Mouse (Mus musculus) liver, embryonic 12.5 days (tissue): ENCODE measurements around the gene Dennd2a. TPM values are rescaled to one million over a fixed set of nuclear protein-coding genes. Genes with fewer than 3 reads are reported as not detected.

Experiments
- ATAC-seq: fragments of 200-750 bp; cut with Nextera tagmentation; 2 replicates; pipeline ENCODE4 v1.8.0; 2017; ENCODE audit warnings: moderate number of reproducible peaks, mild to moderate bottlenecking, moderate library complexity
- H3K27ac ChIP-seq: fragments of 300-500 bp; sonication (generic); 2 replicates; pipeline ENCODE4 v1.5.1; 2016; ENCODE audit warnings: mild to moderate bottlenecking
- H3K27me3 ChIP-seq: fragments of 300-500 bp; sonication (generic); replicated peaks from 2 replicates; pipeline ENCODE4 v1.6.1; 2016; ENCODE audit warnings: mild to moderate bottlenecking, moderate library complexity
- H3K36me3 ChIP-seq: fragments of 300-500 bp; sonication (generic); 2 replicates; pipeline ENCODE4 v1.6.1; 2016; ENCODE audit warnings: mild to moderate bottlenecking, moderate library complexity
- H3K4me1 ChIP-seq: fragments of 300-500 bp; sonication (generic); 2 replicates; pipeline ENCODE4 v1.6.1; 2016
- H3K4me2 ChIP-seq: fragments of 300-500 bp; sonication (generic); 2 replicates; pipeline ENCODE4 v1.6.1; 2016; ENCODE audit warnings: mild to moderate bottlenecking, moderate library complexity
- H3K4me3 ChIP-seq: fragments of 300-500 bp; sonication (generic); 2 replicates; pipeline ENCODE4 v1.5.1; 2016; ENCODE audit warnings: mild to moderate bottlenecking, moderate library complexity
- H3K9ac ChIP-seq: fragments of 300-500 bp; sonication (generic); 2 replicates; pipeline ENCODE4 v1.6.1; 2016; ENCODE audit warnings: mild to moderate bottlenecking, moderate library complexity
- H3K9me3 ChIP-seq: fragments of 300-500 bp; sonication (generic); replicated peaks from 2 replicates; pipeline ENCODE4 v1.6.1; 2016; ENCODE audit warnings: mild to moderate bottlenecking, moderate library complexity
- WGBS: fragments of 180-500 bp; shearing (Covaris S2); methylation state at CpG from one replicate; pipeline ENCODE4 v1.1.7; 2016; ENCODE audit not compliant: insufficient replicate concordance; 5-methylcytosine and 5-hydroxymethylcytosine counted together
- polyA plus RNA-seq: library from polyadenylated mRNA; unstranded; fragments of >200 nt; fragmentation: Nextera tagmentation; extraction: Ambion mirVana; gene quantifications from 2 replicates; pipeline ENCODE4 v1.2.1, GENCODE M21; 2016

Gene Dennd2a
- polyA plus RNA-seq, 1 experiment from 2014 or later: 5.0 TPM

DNA sequence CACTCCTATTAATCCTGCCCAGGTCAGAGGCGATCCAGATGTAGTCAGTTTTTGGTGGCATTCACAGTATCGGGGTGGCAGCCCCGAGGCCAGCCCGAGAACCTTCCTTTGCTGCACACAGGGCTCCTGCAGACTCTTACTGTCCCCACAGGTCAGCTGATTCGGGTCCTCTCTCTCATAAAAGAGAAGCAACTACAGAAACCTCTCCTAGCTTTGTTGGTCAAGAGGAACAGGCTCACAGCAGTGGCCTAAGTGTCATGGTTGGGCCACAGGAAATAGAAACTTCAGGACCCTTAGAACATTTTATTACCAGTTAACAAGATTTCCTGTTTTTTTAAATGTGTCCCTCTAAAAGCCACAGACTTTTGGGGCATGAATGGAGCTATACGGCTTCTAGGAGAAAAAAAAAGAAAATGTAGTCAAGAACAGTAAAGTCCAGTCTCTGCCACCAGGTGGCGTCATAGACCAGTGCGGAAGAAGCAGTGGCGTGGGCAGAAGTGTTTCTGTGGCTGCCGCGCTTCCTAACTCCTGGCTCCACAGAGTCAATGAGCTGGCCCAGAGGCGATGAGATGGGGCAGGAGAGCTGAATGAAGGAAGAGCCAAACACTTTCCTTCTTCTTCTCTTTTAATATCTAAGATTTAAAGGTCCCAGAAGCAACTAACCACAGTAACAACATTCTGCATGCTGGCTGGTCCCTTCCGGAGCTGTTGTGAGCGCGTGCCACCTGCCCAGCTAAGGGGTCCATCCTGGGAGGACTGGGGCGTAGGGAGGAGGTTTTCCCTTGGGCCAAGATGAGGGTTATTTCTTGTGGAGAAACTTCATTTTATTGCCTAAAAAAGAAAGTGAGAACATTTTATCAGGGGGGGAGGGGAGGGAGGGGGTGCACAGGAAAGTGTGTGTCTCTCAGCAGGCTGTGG, 94.8 kb downstream of the Dennd2a start:
- H3K36me3 ChIP-seq: no peaks in the 10 kb centered on the region; the same call in 1 of the 2 replicates
- peak overlapping the region; percentile 27 for H3K4me3 ChIP-seq
- no peak overlapping the region for H3K27ac ChIP-seq
- H3K9ac ChIP-seq: no peak overlapping the region
- H3K4me1 ChIP-seq: peaks cover 6% of the 10 kb centered on the region; the same call in 1 of the 2 replicates
- peak overlapping the region; percentile 58 for H3K4me2 ChIP-seq
- WGBS: 38% methylated on average over 16 of the region's 16 CpGs
- no peaks in the 10 kb centered on the region for H3K27me3 ChIP-seq
- H3K9me3 ChIP-seq: 0 out of 2 replicates have a peak, but pooled peaks cover 4% of the 10 kb centered on the region
- ATAC-seq: no peak

DNA sequence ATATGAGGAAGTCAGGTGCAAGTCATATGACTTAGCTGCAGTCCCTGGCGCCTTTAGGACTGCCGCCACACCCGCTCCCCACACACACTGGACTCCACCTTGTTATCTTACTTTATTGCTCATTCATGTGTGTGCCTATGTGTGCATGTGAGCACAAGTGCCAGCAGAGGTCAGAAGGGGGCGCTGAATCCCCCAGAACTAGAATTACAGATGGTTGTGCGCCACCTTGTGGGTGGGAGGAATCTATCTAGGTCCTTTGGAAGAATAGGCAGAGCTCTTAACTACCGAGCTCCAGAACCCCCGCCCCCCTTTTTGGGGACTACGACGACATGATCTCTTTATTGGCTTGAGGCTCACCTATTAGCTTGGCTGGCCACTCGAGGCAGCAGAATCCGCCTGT, 97.6 kb downstream of the Dennd2a start:
- 88% methylated on average over 11 of the region's 11 CpGs for WGBS
- Histone ChIP-seq H3K4me3 (no peak overlapping the region), H3K27ac (no peak overlapping the region), H3K27me3 (no peaks in the 10 kb centered on the region), H3K4me1 (peaks cover 6% of the 10 kb centered on the region; the same call in 1 of the 2 replicates), H3K4me2 (no peak overlapping the region), H3K9ac (no peak overlapping the region), H3K9me3 (0 out of 2 replicates have a peak, but pooled peaks cover 4% of the 10 kb centered on the region), H3K36me3 (no peaks in the 10 kb centered on the region; the same call in 1 of the 2 replicates)
- ATAC-seq: no peak

- H3K4me1 ChIP-seq: no peaks in the 10 kb centered on the region
- no peak overlapping the region for H3K4me2 ChIP-seq
- no peaks in the 10 kb centered on the region; the same call in 1 of the 2 replicates for H3K27me3 ChIP-seq
- no peaks in the 10 kb centered on the region for H3K36me3 ChIP-seq
- 0 out of 2 replicates have a peak, but pooled peaks cover 4% of the 10 kb centered on the region for H3K9me3 ChIP-seq
- H3K4me3 ChIP-seq: no peak overlapping the region
- H3K9ac ChIP-seq: no peak overlapping the region
- no peak for ATAC-seq
- H3K27ac ChIP-seq: no peak overlapping the region
- WGBS: 62% methylated on average over 8 of the region's 8 CpGs
Measured at GRCm38 (mm10) chr6:39455339-39456160, 102.1 kb downstream of the Dennd2a start.

- H3K9ac ChIP-seq: no peak overlapping the region
- H3K4me2 ChIP-seq: no peak overlapping the region
- WGBS: 51% methylated on average over 2 of the region's 2 CpGs
- H3K4me3 ChIP-seq: no peak overlapping the region
- H3K4me1 ChIP-seq: no peaks in the 10 kb centered on the region
- H3K27me3 ChIP-seq: peaks cover 6% of the 10 kb centered on the region; the same call in 1 of the 2 replicates
- no peak overlapping the region for H3K27ac ChIP-seq
- H3K9me3 ChIP-seq: no peaks in the 10 kb centered on the region
- no peak for ATAC-seq
- no peaks in the 10 kb centered on the region for H3K36me3 ChIP-seq
Measured at GRCm38 (mm10) chr6:39454616-39455015, 103.1 kb downstream of the Dennd2a start.

GRCm38 (mm10) chr6:39453564-39453963, 104.1 kb downstream of the Dennd2a start:
- WGBS: 62% methylated on average over 4 of the region's 4 CpGs
- ATAC-seq: no peak

GRCm38 (mm10) chr6:39451033-39451432, 106.6 kb downstream of the Dennd2a start:
- Histone ChIP-seq H3K9ac (no peak overlapping the region), H3K27ac (no peak overlapping the region), H3K4me2 (no peak overlapping the region), H3K36me3 (no peaks in the 10 kb centered on the region), H3K27me3 (peaks cover 11% of the 10 kb centered on the region; the same call in 1 of the 2 replicates), H3K4me1 (no peaks in the 10 kb centered on the region), H3K9me3 (peaks cover 3% of the 10 kb centered on the region; the same call in 1 of the 2 replicates), H3K4me3 (no peak overlapping the region)
- 70% methylated on average over 3 of the region's 3 CpGs for WGBS
- ATAC-seq: no peak

More at GRCm38 (mm10) chr6:39453564-39453963, 104.1 kb downstream of the Dennd2a start:
- H3K4me3 ChIP-seq: no peak overlapping the region
- H3K4me2 ChIP-seq: no peak overlapping the region
- no peak overlapping the region for H3K27ac ChIP-seq
- no peaks in the 10 kb centered on the region for H3K4me1 ChIP-seq
- H3K36me3 ChIP-seq: no peaks in the 10 kb centered on the region
- H3K9ac ChIP-seq: no peak overlapping the region
- no peaks in the 10 kb centered on the region for H3K9me3 ChIP-seq
- H3K27me3 ChIP-seq: peaks cover 11% of the 10 kb centered on the region; the same call in 1 of the 2 replicates

DNA sequence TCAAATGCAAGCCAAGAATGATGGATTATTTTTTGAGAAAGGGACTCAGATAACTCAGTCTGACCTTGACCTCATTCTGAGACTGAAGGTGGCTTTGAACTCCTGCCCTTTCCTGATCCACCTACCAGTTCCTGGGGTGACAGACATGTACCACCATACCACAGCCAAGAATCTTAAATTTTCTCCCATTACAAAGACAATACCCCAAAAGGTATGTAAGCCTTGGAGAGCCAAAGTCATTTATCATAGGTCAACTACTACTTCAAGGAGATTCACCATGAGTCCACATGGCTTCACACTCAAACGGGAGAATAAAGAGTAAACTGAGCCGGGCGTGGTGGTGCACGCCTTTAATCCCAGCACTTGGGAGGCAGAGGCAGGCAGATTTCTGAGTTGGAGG, 107.1 kb downstream of the Dennd2a start:
- peaks cover 11% of the 10 kb centered on the region; the same call in 1 of the 2 replicates for H3K27me3 ChIP-seq
- no peak overlapping the region for H3K4me3 ChIP-seq
- WGBS: 68% methylated on average over 4 of the region's 4 CpGs
- H3K4me1 ChIP-seq: no peaks in the 10 kb centered on the region
- H3K9ac ChIP-seq: no peak overlapping the region
- no peak overlapping the region for H3K27ac ChIP-seq
- H3K9me3 ChIP-seq: peaks cover 3% of the 10 kb centered on the region; the same call in 1 of the 2 replicates
- no peaks in the 10 kb centered on the region for H3K36me3 ChIP-seq
- ATAC-seq: no peak
- H3K4me2 ChIP-seq: no peak overlapping the region

DNA sequence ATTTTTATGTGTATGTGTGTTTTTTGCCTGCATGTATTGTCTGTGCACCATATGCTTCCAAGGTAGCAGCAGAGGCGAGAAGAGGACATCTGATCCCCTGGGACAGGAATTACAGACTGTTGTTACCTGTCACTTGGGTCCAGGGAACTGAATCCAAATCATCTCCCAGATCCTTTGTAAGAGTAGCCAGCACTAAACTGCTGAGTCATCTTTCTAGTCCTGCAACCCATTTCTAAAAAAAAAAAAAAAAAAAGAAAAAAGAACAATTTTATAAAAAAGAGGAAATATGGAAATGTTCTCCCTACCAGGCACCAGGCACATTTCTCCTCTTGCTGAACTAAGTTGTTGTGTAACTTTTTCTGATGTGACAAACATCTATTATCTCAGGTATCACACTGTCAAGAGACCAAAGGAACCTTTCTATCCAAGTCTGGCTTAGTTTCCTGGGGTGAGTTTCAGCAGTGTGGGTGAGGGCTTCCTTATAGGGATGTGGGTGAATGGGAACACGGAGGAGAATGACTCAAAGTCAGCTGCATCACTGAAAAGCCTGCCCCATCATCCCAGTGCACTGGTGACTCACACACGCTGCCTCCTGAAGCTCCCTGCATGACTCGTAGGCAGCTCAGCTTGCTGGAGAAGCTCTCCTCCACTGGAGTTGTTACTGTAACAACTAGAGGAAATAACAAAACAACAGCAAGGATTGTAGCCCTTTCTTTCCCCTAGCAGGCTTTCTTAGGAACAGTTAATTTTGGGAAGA, 110.1 kb downstream of the Dennd2a start:
- peaks cover 12% of the 10 kb centered on the region; the same call in 1 of the 2 replicates for H3K27me3 ChIP-seq
- no peak overlapping the region for H3K9ac ChIP-seq
- WGBS: 47% methylated on average over 4 of the region's 4 CpGs
- H3K27ac ChIP-seq: no peak overlapping the region
- peaks cover 3% of the 10 kb centered on the region; the same call in 1 of the 2 replicates for H3K9me3 ChIP-seq
- no peak overlapping the region for H3K4me3 ChIP-seq
- H3K4me2 ChIP-seq: no peak overlapping the region
- no peaks in the 10 kb centered on the region for H3K4me1 ChIP-seq
- ATAC-seq: no peak
- no peaks in the 10 kb centered on the region for H3K36me3 ChIP-seq

- WGBS: 22% methylated on average over 19 of the region's 19 CpGs
- no peaks in the 10 kb centered on the region for H3K4me1 ChIP-seq
- H3K9me3 ChIP-seq: peaks cover 3% of the 10 kb centered on the region; the same call in 1 of the 2 replicates
- no peak overlapping the region for H3K9ac ChIP-seq
- no peaks in the 10 kb centered on the region for H3K36me3 ChIP-seq
- no peak for ATAC-seq
- no peak overlapping the region for H3K27ac ChIP-seq
- H3K4me3 ChIP-seq: no peak overlapping the region
- peaks cover 14% of the 10 kb centered on the region; the same call in 1 of the 2 replicates for H3K27me3 ChIP-seq
- peak overlapping the region; percentile 29 for H3K4me2 ChIP-seq
Measured at GRCm38 (mm10) chr6:39445801-39446572, 111.7 kb downstream of the Dennd2a start.

GRCm38 (mm10) chr6:39442786-39443287, 114.8 kb downstream of the Dennd2a start:
- H3K4me3 ChIP-seq: no peak overlapping the region
- no peaks in the 10 kb centered on the region for H3K4me1 ChIP-seq
- H3K36me3 ChIP-seq: no peaks in the 10 kb centered on the region
- no peak for ATAC-seq
- peaks cover 18% of the 10 kb centered on the region; the same call in 1 of the 2 replicates for H3K27me3 ChIP-seq
- H3K27ac ChIP-seq: no peak overlapping the region
- H3K9ac ChIP-seq: no peak overlapping the region
- H3K4me2 ChIP-seq: no peak overlapping the region
- H3K9me3 ChIP-seq: peaks cover 3% of the 10 kb centered on the region; the same call in 1 of the 2 replicates
